Mouse (Mus musculus) liver, embryonic 14.5 days (tissue): ENCODE results near the gene Prr14. TPM values are rescaled to one million over a fixed set of nuclear protein-coding genes. Genes with fewer than 3 reads are reported as not detected.
"Not testable (repeated sequence)": the region's sequence is repeated elsewhere in the genome, so short reads cannot be mapped to it uniquely, and the experiment has no call there.

Experiments
- ATAC-seq: fragments of 200-750 bp; cut with Nextera tagmentation; 2 replicates; pipeline ENCODE4 v1.8.0; 2017; ENCODE audit warnings: moderate number of reproducible peaks, mild to moderate bottlenecking, moderate library complexity; ENCODE audit not compliant: insufficient read depth
- DNase-seq, 3 experiments: peaks; one replicate each; pipeline ENCODE4 v3.0.0-alpha.2; 2012 to 2013; ENCODE audit warnings: low read depth in 3 of 3, low spot score in 3 of 3
- H3K27ac ChIP-seq: fragments of 300-500 bp; sonication (generic); 2 replicates; pipeline ENCODE4 v1.5.1; 2014; ENCODE audit warnings: moderate library complexity, mild to moderate bottlenecking, control low read depth, inconsistent platforms
- H3K27me3 ChIP-seq: fragments of 300-500 bp; sonication (generic); 2 replicates; pipeline ENCODE4 v1.6.1; 2014; ENCODE audit warnings: mild to moderate bottlenecking, low read length, moderate library complexity; ENCODE audit not compliant: control insufficient read depth, insufficient read depth
- H3K36me3 ChIP-seq: fragments of 300-500 bp; sonication (generic); replicated peaks from 2 replicates; pipeline ENCODE4 v1.6.1; 2014; ENCODE audit warnings: low read depth; ENCODE audit not compliant: control insufficient read depth, insufficient read depth
- H3K4me1 ChIP-seq, 2 experiments: fragments of 200-500 bp in 1 of 2; fragments of 300-500 bp in 1 of 2; sonication (generic) in 1 of 2; replicated peaks; 2 replicates each; pipeline ENCODE4 v1.6.1; 2012 to 2014; ENCODE audit warnings: antibody characterized with exemption in 1 of 2, inconsistent platforms in 1 of 2, low read length in 1 of 2; ENCODE audit not compliant: control insufficient read depth in 2 of 2, insufficient read depth in 2 of 2
- H3K4me2 ChIP-seq: fragments of 300-500 bp; sonication (generic); 2 replicates; pipeline ENCODE4 v1.6.1; 2014; ENCODE audit warnings: low read depth, mild to moderate bottlenecking, control low read depth, moderate library complexity
- H3K4me3 ChIP-seq, 2 experiments: fragments of 200-500 bp in 1 of 2; fragments of 300-500 bp in 1 of 2; sonication (generic) in 1 of 2; 2 replicates each; pipeline ENCODE4 v1.5.1; 2012 to 2014; ENCODE audit warnings: low read depth in 2 of 2, low read length in 2 of 2, mild to moderate bottlenecking in 2 of 2, control low read depth in 1 of 2, inconsistent platforms in 1 of 2, moderate library complexity in 1 of 2; ENCODE audit not compliant: insufficient read depth in 1 of 2
- H3K9ac ChIP-seq: fragments of 300-500 bp; sonication (generic); replicated peaks from 2 replicates; pipeline ENCODE4 v1.6.1; 2014; ENCODE audit warnings: mild to moderate bottlenecking, control low read depth, moderate library complexity
- H3K9me3 ChIP-seq: fragments of 300-500 bp; sonication (generic); 2 replicates; pipeline ENCODE4 v1.6.1; 2016; ENCODE audit warnings: low read length, mixed read lengths; ENCODE audit not compliant: control insufficient read depth
- CTCF ChIP-seq: IDR thresholded peaks from 2 replicates; pipeline ENCODE4 v1.5.1; 2016; ENCODE audit warnings: antibody characterized with exemption, low read depth, control low read depth
- EP300 ChIP-seq: IDR thresholded peaks from 2 replicates; pipeline ENCODE4 v1.6.1; 2016; ENCODE audit warnings: antibody characterized with exemption, low read depth
- WGBS: fragments of 180-500 bp; shearing (Covaris S2); extraction: QIAGEN DNeasy Blood & Tissue Kit; methylation state at CpG from one replicate; pipeline ENCODE4 v1.1.7; 2014; ENCODE audit not compliant: insufficient replicate concordance; 5-methylcytosine and 5-hydroxymethylcytosine counted together
- polyA plus RNA-seq, 2 experiments: library from polyadenylated mRNA; depleted of rRNA in 1 of 2; stranded (reverse) in 1 of 2; unstranded in 1 of 2; fragments of >200 nt; fragmentation: Nextera tagmentation in 1 of 2; extraction: Ambion mirVana in 1 of 2; gene quantifications; 2 replicates each; pipeline versions ENCODE4 v1.2.1 to v1.2.3; 2012 to 2014

Prr14 gene
- polyA plus RNA-seq (2012; rRNA removed) (21.2 and 22.9 TPM in 2 replicates), polyA plus RNA-seq (2014; fragmentation: Nextera tagmentation; extraction: Ambion mirVana) (20.3 and 23.2 TPM in 2 replicates)

- not testable (repeated sequence) for H3K4me1 ChIP-seq, H3K27me3 ChIP-seq, H3K9me3 ChIP-seq, H3K36me3 ChIP-seq, DNase-seq, H3K9ac ChIP-seq, H3K27ac ChIP-seq, ATAC-seq
- Histone ChIP-seq H3K4me2 (peak within 1 kb of the TSS; percentile 36; the same call in 1 of the 2 replicates), H3K4me3 (peak within 1 kb of the TSS; percentile 6 to 16; a peak in 2 of 4 replicates)
- 91% methylated on average over 8 of the region's 8 CpGs for WGBS
These were observed at the start of gene Prr14 for GRCm38 (mm10) chr7:127459311-127459710. Gene Prr14, plus strand, starts transcription at chr7:127459611.

GRCm38 (mm10) chr7:127411418-127411817 is 48.0 kb upstream of the Prr14 start:
- Histone ChIP-seq H3K4me1 (0 out of 4 replicates have a peak, but pooled peaks cover 0 to 4% of the 10 kb centered on the region in 2 experiments), H3K9me3 (no peaks in the 10 kb centered on the region), H3K9ac (no peak overlapping the region), H3K27ac (no peak overlapping the region), H3K4me3 (no peak overlapping the region), H3K27me3 (no peaks in the 10 kb centered on the region), H3K4me2 (no peak overlapping the region), H3K36me3 (no peaks in the 10 kb centered on the region)
- 39% methylated on average over 2 of the region's 2 CpGs for WGBS
- DNase-seq (no peak), ATAC-seq (no peak)
- no peak for TF ChIP-seq CTCF
- TF ChIP-seq EP300 = no peak

- H3K4me2 ChIP-seq = peak within 1 kb of the TSS; percentile 99
- peak within 1 kb of the TSS; percentile 83 for H3K9ac ChIP-seq
- H3K4me3 ChIP-seq = peak within 1 kb of the TSS; percentile 87 to 92
- H3K27ac ChIP-seq = peak within 1 kb of the TSS; percentile 47
- H3K36me3 ChIP-seq = no peaks in the 10 kb centered on the region
- ATAC-seq (peak; percentile 96), DNase-seq (peak; percentile 79 to 85 (median 83))
- peaks cover 4% of the 10 kb centered on the region; the same call in 1 of the 2 replicates for H3K27me3 ChIP-seq
- peaks cover 5 to 15% of the 10 kb centered on the region in 2 experiments; a peak in 2 of 4 replicates for H3K4me1 ChIP-seq
- H3K9me3 ChIP-seq = no peaks in the 10 kb centered on the region
- under 1% methylated on average over 48 of the region's 48 CpGs for WGBS
- peak; percentile 27 for TF ChIP-seq CTCF
- no peak for TF ChIP-seq EP300
These were observed 37.8 kb upstream of the Prr14 start, which contains the start of gene Zfp688 for GRCm38 (mm10) chr7:127421388-127422191. Gene Zfp688, minus strand, starts transcription at chr7:127422068.

- Histone ChIP-seq H3K4me2 (peak overlapping the region; percentile 99), H3K27ac (no peak overlapping the region), H3K4me3 (peak overlapping the region; percentile 87 to 92), H3K9me3 (no peaks in the 10 kb centered on the region), H3K9ac (peak overlapping the region; percentile 83), H3K36me3 (no peaks in the 10 kb centered on the region), H3K27me3 (peaks cover 4% of the 10 kb centered on the region; the same call in 1 of the 2 replicates), H3K4me1 (peaks cover 5 to 15% of the 10 kb centered on the region in 2 experiments; a peak in 2 of 4 replicates)
- TF ChIP-seq EP300 (no peak), CTCF (no peak)
- peak; percentile 57 for ATAC-seq
- 1% methylated on average over 15 of the region's 15 CpGs for WGBS
- DNase-seq = peak; percentile 37 to 42 (median 41)
These were observed 37.2 kb upstream of the Prr14 start for GRCm38 (mm10) chr7:127422247-127422646.

- Histone ChIP-seq H3K27me3 (peaks cover 4% of the 10 kb centered on the region; the same call in 1 of the 2 replicates), H3K4me1 (peaks cover 5 to 15% of the 10 kb centered on the region in 2 experiments; a peak in 2 of 4 replicates), H3K4me2 (no peak overlapping the region), H3K9ac (no peak overlapping the region), H3K4me3 (no peak overlapping the region), H3K27ac (no peak overlapping the region), H3K9me3 (no peaks in the 10 kb centered on the region), H3K36me3 (no peaks in the 10 kb centered on the region)
- TF ChIP-seq EP300 (no peak), CTCF (no peak)
- 71% methylated on average over 3 of the region's 3 CpGs for WGBS
- no peak for ATAC-seq
- DNase-seq = no peak
These were observed 34.1 kb upstream of the Prr14 start for GRCm38 (mm10) chr7:127425291-127425690.
